Comparison of ENCODE assay signal across 8 mouse cellular contexts in the genomic region with DNA sequence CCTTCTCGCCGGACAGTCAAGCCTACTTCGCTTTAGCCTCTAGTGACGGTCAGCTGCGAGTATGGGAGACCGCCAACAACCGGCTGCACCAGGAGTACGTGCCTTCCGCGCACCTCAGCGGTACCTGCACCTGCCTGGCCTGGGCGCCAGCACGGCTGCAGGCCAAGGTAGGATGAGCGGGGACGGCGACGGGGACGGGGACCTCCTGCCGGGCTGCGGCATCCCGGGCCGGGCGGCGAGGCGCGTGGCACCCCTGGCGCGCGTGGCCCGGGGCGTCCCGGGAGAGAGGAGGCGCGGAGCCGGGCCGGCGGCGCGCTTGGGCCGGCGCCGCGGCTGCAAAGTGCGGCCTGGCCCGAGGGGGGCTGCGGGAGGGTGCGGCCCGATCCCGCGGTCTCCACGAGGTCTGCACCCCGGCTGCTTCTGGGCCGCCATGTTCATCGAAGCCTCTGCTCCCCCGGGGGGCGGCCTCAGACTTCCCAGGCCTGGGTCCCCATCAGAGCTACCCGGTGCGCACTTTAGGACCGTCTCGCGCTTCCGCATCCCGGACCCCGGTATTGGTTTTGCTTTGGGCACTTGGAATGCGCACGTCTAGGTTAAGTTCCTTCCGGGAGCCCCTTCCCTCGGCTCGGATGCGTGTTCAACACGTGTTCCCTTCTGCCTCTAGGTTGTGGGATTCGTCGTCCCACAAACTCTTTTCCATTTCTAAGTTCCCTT. TPM values are rescaled to one million over a fixed set of nuclear protein-coding genes. Genes with fewer than 3 reads are reported as not detected.
DNase-seq lines count a peak whose midpoint lies in the region; ATAC-seq and TF ChIP-seq lines count a peak whose summit lies in the region.

No protein-coding gene starts in this region.

- intact Hi-C loops in heart, postnatal 36 days (cut with DNase I) = loop anchor here (2.0 to 10.0 kb wide), 2 partner anchors 18 to 92 kb away; partner anchors contain the start of gene Ndc80

- under 1% methylated on average over 60 of the region's 73 CpGs for WGBS in lung, embryonic 14.5 days
- WGBS in embryonic facial prominence, embryonic 14.5 days = under 1% methylated on average over 36 of the region's 73 CpGs
- WGBS in limb, embryonic 13.5 days = under 1% methylated on average over 72 of the region's 73 CpGs

- ATAC-seq in lung, embryonic 14.5 days (ENCODE audit: insufficient read depth) = peak; percentile 78
- peak; percentile 56 for ATAC-seq in embryonic facial prominence, embryonic 14.5 days (ENCODE audit: low read depth)
- peak; percentile 77 for ATAC-seq in limb, embryonic 13.5 days (ENCODE audit: low FRiP score, low read depth)
- ATAC-seq in monocyte, adult 5-6 weeks (replicated peaks; ENCODE audit: insufficient number of reproducible peaks, low FRiP score, low TSS enrichment, poor library complexity, severe bottlenecking) = peak; percentile 9; the same call in 1 of the 2 replicates

- H3K36me3 ChIP-seq in lung, embryonic 14.5 days (ENCODE audit: insufficient read depth) = peaks cover 13% of the 10 kb centered on the region
- 0 out of 2 replicates have a peak, but pooled peaks cover 9% of the 10 kb centered on the region for H3K36me3 ChIP-seq in embryonic facial prominence, embryonic 14.5 days (ENCODE audit: control insufficient read depth, insufficient read depth, low read length)
- peaks cover 8% of the 10 kb centered on the region for H3K36me3 ChIP-seq in limb, embryonic 13.5 days

- H3K27ac ChIP-seq in lung, embryonic 14.5 days (ENCODE audit: low read depth) = peak overlapping the region; percentile 79
- peak overlapping the region; percentile 80 for H3K27ac ChIP-seq in embryonic facial prominence, embryonic 14.5 days (replicated peaks; ENCODE audit: low read depth, low read length)
- H3K27ac ChIP-seq in limb, embryonic 13.5 days = peak overlapping the region; percentile 48; the same call in 1 of the 2 replicates

- H3K4me1 ChIP-seq in lung, embryonic 14.5 days (ENCODE audit: insufficient read depth) = peaks cover 4% of the 10 kb centered on the region; the same call in 1 of the 2 replicates
- peaks cover 14% of the 10 kb centered on the region for H3K4me1 ChIP-seq in embryonic facial prominence, embryonic 14.5 days (ENCODE audit: control insufficient read depth, insufficient read depth, low read length)
- H3K4me1 ChIP-seq in limb, embryonic 13.5 days = peaks cover 22% of the 10 kb centered on the region

- H3K4me3 ChIP-seq in lung, embryonic 14.5 days (ENCODE audit: low read depth, low read length) = peak overlapping the region; percentile 100
- peak overlapping the region; percentile 100 for H3K4me3 ChIP-seq in embryonic facial prominence, embryonic 14.5 days (ENCODE audit: low read depth, low read length)
- H3K4me3 ChIP-seq in limb, embryonic 13.5 days = peak overlapping the region; percentile 96

- H3K4me2 ChIP-seq in lung, embryonic 14.5 days = peak overlapping the region; percentile 70
- H3K4me2 ChIP-seq in embryonic facial prominence, embryonic 14.5 days (ENCODE audit: low read depth, low read length) = peak overlapping the region; percentile 83
- peak overlapping the region; percentile 84 for H3K4me2 ChIP-seq in limb, embryonic 13.5 days (replicated peaks)

- no peak for TF ChIP-seq CTCF in lung, embryonic 14.5 days (IDR thresholded peaks at IDR 0.05; ENCODE audit: low read depth)

- H3K27me3 ChIP-seq in lung, embryonic 14.5 days (ENCODE audit: insufficient read depth, low read length) = no peaks in the 10 kb centered on the region
- no peaks in the 10 kb centered on the region for H3K27me3 ChIP-seq in embryonic facial prominence, embryonic 14.5 days (replicated peaks; ENCODE audit: control insufficient read depth, insufficient read depth, low read length)
- no peaks in the 10 kb centered on the region for H3K27me3 ChIP-seq in limb, embryonic 13.5 days

- peak overlapping the region; percentile 93 for H3K9ac ChIP-seq in lung, embryonic 14.5 days
- peak overlapping the region; percentile 93 for H3K9ac ChIP-seq in embryonic facial prominence, embryonic 14.5 days (ENCODE audit: low read depth, low read length)
- peak overlapping the region; percentile 94 for H3K9ac ChIP-seq in limb, embryonic 13.5 days

- no peaks in the 10 kb centered on the region for H3K9me3 ChIP-seq in lung, embryonic 14.5 days (ENCODE audit: low read depth, low read length)
- H3K9me3 ChIP-seq in embryonic facial prominence, embryonic 14.5 days (ENCODE audit: control insufficient read depth, low read length) = no peaks in the 10 kb centered on the region
- no peaks in the 10 kb centered on the region for H3K9me3 ChIP-seq in limb, embryonic 13.5 days

- DNase-seq in lung, embryonic 14.5 days = peak; percentile 51
- no peak for DNase-seq in lung, postnatal 25 days (ENCODE audit: low spot score)
- DNase-seq in NIH3T3 (ENCODE audit: low read depth) = peak; percentile 45
- peak; percentile 23 for DNase-seq in embryonic facial prominence, embryonic 14.5 days (ENCODE audit: low spot score)
- DNase-seq in heart, postnatal 36 days = peak; percentile 11 to 16
- DNase-seq in thymus, postnatal 4 days = peak; percentile 55

RNA-seq across cellular contexts. Expression of gene Wdr43, which starts 0.8 kb away (rescaled TPM):
- 95.5 and 102 TPM in 2 replicates for polyA plus RNA-seq in lung, embryonic 14.5 days (2014; fragmentation: Nextera tagmentation; extraction: Ambion mirVana)
- 80.0 and 85.1 TPM in 2 replicates for polyA plus RNA-seq in embryonic facial prominence, embryonic 14.5 days (2014; fragmentation: Nextera tagmentation; extraction: Ambion mirVana)
- total RNA-seq in heart, postnatal 36 days (2021) = 10 to 100 TPM; 21.0 to 22.1 TPM
- 75.9 and 82.1 TPM in 2 replicates for polyA plus RNA-seq in limb, embryonic 13.5 days (2015; fragmentation: Nextera tagmentation; extraction: Ambion mirVana)
- 148 to 191 TPM (median 165 TPM) in 3 replicates for total RNA-seq in monocyte, adult 5-6 weeks (2017)

RNA-seq across cellular contexts. Expression of gene Togaram2, which starts 56.6 kb away (rescaled TPM):
- polyA plus RNA-seq in lung, embryonic 14.5 days (2014; fragmentation: Nextera tagmentation; extraction: Ambion mirVana) = 0.51 and 0.61 TPM in 2 replicates
- polyA plus RNA-seq in embryonic facial prominence, embryonic 14.5 days (2014; fragmentation: Nextera tagmentation; extraction: Ambion mirVana) = 0.62 and 0.93 TPM in 2 replicates
- total RNA-seq in heart, postnatal 36 days (2021) = 1 to 10 TPM; 3.9 to 5.9 TPM
- polyA plus RNA-seq in limb, embryonic 13.5 days (2015; fragmentation: Nextera tagmentation; extraction: Ambion mirVana) = 0.06 TPM in 1 of 2 replicates, not detected in the other
- total RNA-seq in monocyte, adult 5-6 weeks (2017) = not detected in 3 replicates

Comparison
In these comparisons a context has a peak if more than half of its experiments do, and no peak if none do; other contexts are left out.
1. ATAC-seq: peak in every context shown above with its lines; median percentile 78 in lung, embryonic 14.5 days; 77 in limb, embryonic 13.5 days; 56 in embryonic facial prominence, embryonic 14.5 days; 9 in monocyte, adult 5-6 weeks.